ENCODE assay signal across 9 mouse cellular contexts in genomic region chr2:60863827-60864226, GRCm38 (mm10).
A peak's percentile ranks its signal among the peaks of the same experiment; 100 is the strongest.
DNase-seq lines count a peak whose midpoint lies in the region; TF ChIP-seq lines count a peak whose summit lies in the region.
"Had no signal": no experiment of that assay in that cellular context is flagged by ENCODE, and none has a peak within 500 bp of the region (broad histone marks: within the 10 kb centered on the region; RNA-seq: fewer than 3 reads in every experiment).

No protein-coding gene starts in this region.

- intact Hi-C loops in heart, adult 2 months (cut with DNase I): no loop called here

- peaks cover 25% of the 10 kb centered on the region for H3K4me1 ChIP-seq in heart, adult 2 months (ENCODE audit: control insufficient read depth, insufficient read depth, low read length)
- H3K4me1 ChIP-seq in hindbrain, embryonic 10.5 days (replicated peaks): peaks cover 24% of the 10 kb centered on the region

- 45% methylated on average over 2 of the region's 2 CpGs for WGBS in heart, adult 2 months
- WGBS in hindbrain, embryonic 10.5 days: 95% methylated on average over 2 of the region's 2 CpGs

- H3K36me3 ChIP-seq in heart, adult 2 months (ENCODE audit: control insufficient read depth, insufficient read depth, low read length): peaks cover 32% of the 10 kb centered on the region
- H3K36me3 ChIP-seq in hindbrain, embryonic 10.5 days: peaks cover 8% of the 10 kb centered on the region

- H3K27ac ChIP-seq in heart, adult 2 months: no peak overlapping the region
- H3K27ac ChIP-seq in hindbrain, embryonic 10.5 days: no peak overlapping the region

- no peak for TF ChIP-seq CTCF in heart, adult 2 months (IDR thresholded peaks at IDR 0.05)

- H3K9ac ChIP-seq in heart, adult 2 months (ENCODE audit: low read depth, low read length): no peak overlapping the region

- H3K27me3 ChIP-seq in heart, adult 2 months (ENCODE audit: control insufficient read depth, insufficient read depth, low read length): no peaks in the 10 kb centered on the region
- H3K27me3 ChIP-seq in hindbrain, embryonic 10.5 days (ENCODE audit: insufficient read depth, poor library complexity, severe bottlenecking): no peaks in the 10 kb centered on the region

- H3K4me3 ChIP-seq in heart, adult 2 months: no peak overlapping the region
- H3K4me3 ChIP-seq in hindbrain, embryonic 10.5 days: no peak overlapping the region
- H3K4me3 ChIP-seq: erythroblast, embryonic 14.5 days had no signal

- peak; percentile 53 to 67 for DNase-seq in heart, adult 2 months
- DNase-seq in heart, adult 8-10 months (ENCODE audit: low spot score): no peak
- peak; percentile 20 to 21 for DNase-seq in cerebellum, postnatal 36 days
- DNase-seq in layer of hippocampus, adult 8-10 months (ENCODE audit: low spot score in 2 of 2): peak; percentile 62 to 71
- DNase-seq in lung, postnatal 14 days: peak; percentile 57
- no peak for DNase-seq in embryo, embryonic 10 days (ENCODE audit: low spot score)
- DNase-seq in adrenal gland, adult 8-10 months: no peak
- no peak for DNase-seq in hindbrain, embryonic 10.5 days (ENCODE audit: low spot score)

- no peak for TF ChIP-seq POLR2A in heart, adult 2 months (IDR thresholded peaks at IDR 0.05; ENCODE audit: insufficient read depth, low read depth, low read length)

- peaks cover 22% of the 10 kb centered on the region for H3K79me2 ChIP-seq in heart, adult 2 months (replicated peaks; ENCODE audit: control insufficient read depth, insufficient read depth, low read length)

- no peaks in the 10 kb centered on the region; the same call in 1 of the 2 replicates for H3K9me3 ChIP-seq in hindbrain, embryonic 10.5 days

- TF ChIP-seq EP300 in heart, adult 2 months (IDR thresholded peaks at IDR 0.05; ENCODE audit: insufficient read depth, low read depth, low read length): no peak

Comparison
In these comparisons a context has a peak if more than half of its experiments do, and no peak if none do; other contexts are left out.
1. DNase-seq: peak in heart, adult 2 months (2 of 2), cerebellum, postnatal 36 days (2 of 2), layer of hippocampus, adult 8-10 months (2 of 2) and lung, postnatal 14 days (single experiment); none in heart, adult 8-10 months (single experiment), embryo, embryonic 10 days (single experiment), adrenal gland, adult 8-10 months (single experiment) and hindbrain, embryonic 10.5 days (single experiment).